Mouse (Mus musculus): ENCODE results near the gene Hs3st4. TPM values are rescaled to one million over a fixed set of nuclear protein-coding genes. Genes with fewer than 3 reads are reported as not detected.

Hs3st4 gene
- polyA plus RNA-seq, 2 experiments, result not detected

DNA sequence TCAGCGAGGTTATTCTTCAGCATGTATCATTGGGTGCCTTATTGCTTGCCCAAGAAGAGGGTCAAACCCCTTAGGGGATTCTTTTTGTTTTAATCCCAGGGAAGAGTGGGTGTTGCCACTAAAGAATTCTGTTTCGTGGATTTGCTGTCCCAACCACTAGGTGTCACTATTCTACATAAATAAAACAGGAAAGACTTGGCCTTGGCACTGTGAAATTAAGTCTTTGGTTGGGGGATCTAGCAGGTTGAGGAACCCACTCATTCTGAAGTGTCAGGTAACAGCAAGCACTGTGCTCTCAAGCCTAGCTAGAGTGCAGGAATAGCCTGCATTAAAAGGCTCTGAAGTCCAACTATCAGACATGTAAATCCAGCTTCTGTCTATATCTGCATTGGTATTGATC lies 146.3 kb downstream of the Hs3st4 start:
- ATAC-seq (ENCODE audit: insufficient read depth) (no peak), DNase-seq (ENCODE audit: low read depth in 3 of 3, low spot score in 3 of 3) (no peak)
- Histone ChIP-seq H3K27ac (no peak overlapping the region), H3K36me3 (replicated peaks; ENCODE audit: control insufficient read depth, insufficient read depth, low read depth) (no peaks in the 10 kb centered on the region), H3K4me3 (ENCODE audit: insufficient read depth in 1 of 2, low read depth in 2 of 2, low read length in 2 of 2) (no peak overlapping the region), H3K9me3 (ENCODE audit: control insufficient read depth, low read length) (no peaks in the 10 kb centered on the region), H3K27me3 (ENCODE audit: control insufficient read depth, insufficient read depth, low read length) (no peaks in the 10 kb centered on the region), H3K9ac (replicated peaks) (no peak overlapping the region), H3K4me2 (ENCODE audit: low read depth) (no peak overlapping the region), H3K4me1 (replicated peaks; ENCODE audit: control insufficient read depth in 2 of 2, insufficient read depth in 2 of 2, low read length in 1 of 2) (no peaks in the 10 kb centered on the region)
- 2% methylated on average over 2 of the region's 2 CpGs for WGBS (ENCODE audit: insufficient replicate concordance)
- TF ChIP-seq CTCF (IDR thresholded peaks at IDR 0.05; ENCODE audit: low read depth) (peak; percentile 17; the same call in 1 of the 2 replicates), EP300 (IDR thresholded peaks at IDR 0.05; ENCODE audit: low read depth) (no peak)

DNA sequence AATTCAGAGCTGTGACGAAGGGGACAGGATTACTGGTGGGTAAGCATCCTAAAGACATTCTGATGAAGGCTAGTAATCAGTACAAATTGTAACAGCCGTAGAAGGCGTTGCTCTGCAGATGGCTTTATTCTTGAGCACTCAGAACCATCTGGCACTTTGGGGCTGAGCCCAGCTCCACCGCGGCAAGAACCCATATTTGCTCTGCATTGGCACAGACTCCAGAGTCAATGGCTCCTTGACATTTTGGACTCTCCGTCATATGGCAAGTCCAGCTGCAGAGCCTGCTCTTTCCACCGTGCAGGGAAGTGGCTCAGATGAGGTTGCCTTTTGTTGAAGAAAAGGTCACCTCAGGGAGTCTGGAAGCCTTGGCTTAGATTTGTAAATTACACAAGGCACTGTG lies 148.6 kb downstream of the Hs3st4 start:
- no peak overlapping the region for H3K27ac ChIP-seq
- ATAC-seq (ENCODE audit: insufficient read depth) (no peak), DNase-seq (ENCODE audit: low read depth in 3 of 3, low spot score in 3 of 3) (no peak)
- no peak overlapping the region for H3K4me3 ChIP-seq (ENCODE audit: insufficient read depth in 1 of 2, low read depth in 2 of 2, low read length in 2 of 2)
- no peak overlapping the region for H3K9ac ChIP-seq (replicated peaks)
- no peaks in the 10 kb centered on the region for H3K36me3 ChIP-seq (replicated peaks; ENCODE audit: control insufficient read depth, insufficient read depth, low read depth)
- H3K9me3 ChIP-seq (ENCODE audit: control insufficient read depth, low read length), result no peaks in the 10 kb centered on the region
- 63% methylated on average over 7 of the region's 7 CpGs for WGBS (ENCODE audit: insufficient replicate concordance)
- H3K27me3 ChIP-seq (ENCODE audit: control insufficient read depth, insufficient read depth, low read length), result no peaks in the 10 kb centered on the region
- no peaks in the 10 kb centered on the region for H3K4me1 ChIP-seq (replicated peaks; ENCODE audit: control insufficient read depth in 2 of 2, insufficient read depth in 2 of 2, low read length in 1 of 2)
- TF ChIP-seq CTCF (IDR thresholded peaks at IDR 0.05; ENCODE audit: low read depth) (no peak), EP300 (IDR thresholded peaks at IDR 0.05; ENCODE audit: low read depth) (no peak)
- no peak overlapping the region for H3K4me2 ChIP-seq (ENCODE audit: low read depth)

DNA sequence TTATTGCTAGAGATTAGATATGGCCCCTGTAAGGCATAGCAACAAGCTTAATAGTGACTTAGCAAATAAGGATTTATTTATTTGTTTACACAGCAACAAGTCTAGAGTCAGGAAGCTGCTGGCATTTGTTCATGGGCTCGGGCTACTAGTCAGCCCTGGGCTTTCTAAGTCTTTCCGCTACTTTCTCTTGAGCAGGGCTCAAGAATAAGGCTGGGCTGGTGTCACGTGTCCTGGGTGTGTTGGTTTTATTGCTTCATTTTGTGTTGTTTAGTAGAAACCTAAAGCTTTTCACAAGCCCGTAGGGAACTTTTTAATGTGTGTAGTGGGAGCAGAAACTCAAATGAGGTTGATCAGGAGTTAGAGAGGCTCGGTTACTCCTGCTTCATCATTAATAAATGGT lies 153.5 kb downstream of the Hs3st4 start:
- DNase-seq (ENCODE audit: low read depth in 3 of 3, low spot score in 3 of 3) (no peak), ATAC-seq (ENCODE audit: insufficient read depth) (no peak)
- H3K9me3 ChIP-seq (ENCODE audit: control insufficient read depth, low read length), result no peaks in the 10 kb centered on the region
- no peaks in the 10 kb centered on the region for H3K36me3 ChIP-seq (replicated peaks; ENCODE audit: control insufficient read depth, insufficient read depth, low read depth)
- TF ChIP-seq CTCF (IDR thresholded peaks at IDR 0.05; ENCODE audit: low read depth), result no peak
- no peak for TF ChIP-seq EP300 (IDR thresholded peaks at IDR 0.05; ENCODE audit: low read depth)
- no peaks in the 10 kb centered on the region for H3K27me3 ChIP-seq (ENCODE audit: control insufficient read depth, insufficient read depth, low read length)
- 52% methylated on average over 5 of the region's 5 CpGs for WGBS (ENCODE audit: insufficient replicate concordance)
- no peaks in the 10 kb centered on the region for H3K4me1 ChIP-seq (replicated peaks; ENCODE audit: control insufficient read depth in 2 of 2, insufficient read depth in 2 of 2, low read length in 1 of 2)
- H3K4me2 ChIP-seq (ENCODE audit: low read depth), result no peak overlapping the region
- H3K9ac ChIP-seq (replicated peaks), result no peak overlapping the region
- no peak overlapping the region for H3K4me3 ChIP-seq (ENCODE audit: insufficient read depth in 1 of 2, low read depth in 2 of 2, low read length in 2 of 2)
- no peak overlapping the region for H3K27ac ChIP-seq

DNA sequence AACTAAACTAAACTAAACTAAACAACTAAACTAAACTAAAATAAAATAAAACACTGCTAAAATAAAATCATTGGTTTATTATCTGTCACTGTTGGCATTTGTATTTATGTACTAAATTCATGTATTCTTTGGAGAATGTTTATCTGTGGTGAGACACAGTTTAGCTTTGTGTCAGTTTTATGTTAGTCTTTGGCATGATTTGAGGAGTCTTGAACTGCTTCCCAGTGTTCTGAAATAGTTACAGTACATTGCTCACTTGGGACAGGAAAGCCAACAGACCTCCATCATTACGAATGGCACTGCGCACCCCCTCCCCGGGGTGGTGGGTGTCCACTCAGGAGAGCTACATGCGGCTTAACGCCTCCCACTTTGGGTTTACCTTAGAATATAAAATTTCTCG lies 158.6 kb downstream of the Hs3st4 start:
- DNase-seq (ENCODE audit: low read depth in 3 of 3, low spot score in 3 of 3), result no peak
- 75% methylated on average over 6 of the region's 6 CpGs for WGBS (ENCODE audit: insufficient replicate concordance)
- H3K4me1 ChIP-seq (replicated peaks; ENCODE audit: control insufficient read depth in 2 of 2, insufficient read depth in 2 of 2, low read length in 1 of 2), result no peaks in the 10 kb centered on the region
- no peaks in the 10 kb centered on the region for H3K36me3 ChIP-seq (replicated peaks; ENCODE audit: control insufficient read depth, insufficient read depth, low read depth)
- H3K4me3 ChIP-seq (ENCODE audit: insufficient read depth in 1 of 2, low read depth in 2 of 2, low read length in 2 of 2), result no peak overlapping the region
- no peak overlapping the region for H3K9ac ChIP-seq (replicated peaks)
- H3K27me3 ChIP-seq (ENCODE audit: control insufficient read depth, insufficient read depth, low read length), result no peaks in the 10 kb centered on the region
- no peaks in the 10 kb centered on the region for H3K9me3 ChIP-seq (ENCODE audit: control insufficient read depth, low read length)
- H3K4me2 ChIP-seq (ENCODE audit: low read depth), result no peak overlapping the region
- TF ChIP-seq EP300 (IDR thresholded peaks at IDR 0.05; ENCODE audit: low read depth) (no peak), CTCF (IDR thresholded peaks at IDR 0.05; ENCODE audit: low read depth) (no peak)
- no peak overlapping the region for H3K27ac ChIP-seq
- ATAC-seq (ENCODE audit: insufficient read depth), result no peak

DNA sequence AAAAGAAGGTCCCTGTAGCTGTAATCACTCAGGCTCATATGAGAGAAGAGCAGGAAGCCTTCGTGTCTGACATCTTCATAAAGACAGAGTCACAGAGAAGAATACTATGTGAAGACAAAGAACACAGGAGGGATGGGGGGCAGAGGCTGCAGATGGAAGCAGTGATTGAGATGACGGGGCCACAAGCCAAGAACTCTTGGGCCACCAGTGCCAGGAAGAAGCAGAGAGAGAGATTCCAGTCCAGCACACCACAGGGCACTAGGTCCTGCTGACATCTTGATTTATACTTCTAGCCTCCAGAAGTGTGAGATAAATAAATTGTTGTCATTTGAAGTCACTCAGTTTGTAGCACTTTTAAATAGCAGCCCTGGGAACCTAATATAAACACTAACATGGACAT lies 168.2 kb downstream of the Hs3st4 start:
- DNase-seq (ENCODE audit: low read depth in 3 of 3, low spot score in 3 of 3) (no peak), ATAC-seq (ENCODE audit: insufficient read depth) (no peak)
- TF ChIP-seq EP300 (IDR thresholded peaks at IDR 0.05; ENCODE audit: low read depth) (no peak), CTCF (IDR thresholded peaks at IDR 0.05; ENCODE audit: low read depth) (no peak)
- no peaks in the 10 kb centered on the region for H3K9me3 ChIP-seq (ENCODE audit: control insufficient read depth, low read length)
- no peak overlapping the region for H3K27ac ChIP-seq
- H3K4me1 ChIP-seq (replicated peaks; ENCODE audit: control insufficient read depth in 2 of 2, insufficient read depth in 2 of 2, low read length in 1 of 2), result no peaks in the 10 kb centered on the region
- no peak overlapping the region for H3K9ac ChIP-seq (replicated peaks)
- H3K27me3 ChIP-seq (ENCODE audit: control insufficient read depth, insufficient read depth, low read length), result no peaks in the 10 kb centered on the region
- H3K4me3 ChIP-seq (ENCODE audit: insufficient read depth in 1 of 2, low read depth in 2 of 2, low read length in 2 of 2), result no peak overlapping the region
- no peaks in the 10 kb centered on the region for H3K36me3 ChIP-seq (replicated peaks; ENCODE audit: control insufficient read depth, insufficient read depth, low read depth)
- WGBS (ENCODE audit: insufficient replicate concordance), result 37% methylated on average over 2 of the region's 2 CpGs
- H3K4me2 ChIP-seq (ENCODE audit: low read depth), result no peak overlapping the region

All from liver, embryonic 14.5 days (tissue).